Mouse (Mus musculus) heart, adult 9 months (tissue): ENCODE measurements around the gene Cactin.

ENCODE experiments used
- DNase-seq, 2 experiments: peaks; one replicate each; pipeline ENCODE4 v3.0.0; 2022; ENCODE audit warnings: low spot score in 2 of 2

Gene Cactin

GRCm38 (mm10) chr10:81320550-81321347 is at the start of gene Cactin:
Gene Cactin (plus strand): TSS chr10:81321103.
- peak; percentile 100 for DNase-seq

GRCm38 (mm10) chr10:81272356-81272755 is 48.5 kb upstream of the Cactin start:
- no peak for DNase-seq

GRCm38 (mm10) chr10:81273842-81274241 is 47.1 kb upstream of the Cactin start:
- no peak for DNase-seq

- no peak for DNase-seq
Measured at GRCm38 (mm10) chr10:81277676-81278075, 43.2 kb upstream of the Cactin start.

GRCm38 (mm10) chr10:81279496-81279895 is 41.4 kb upstream of the Cactin start:
- no peak for DNase-seq

GRCm38 (mm10) chr10:81284189-81284588 is 36.7 kb upstream of the Cactin start:
- DNase-seq, result no peak

- no peak for DNase-seq
Measured at GRCm38 (mm10) chr10:81284719-81285118, 36.2 kb upstream of the Cactin start.

GRCm38 (mm10) chr10:81285694-81286450 is 35.0 kb upstream of the Cactin start:
- DNase-seq, result peak; percentile 81 to 83

- no peak for DNase-seq
Measured at GRCm38 (mm10) chr10:81286586-81286985, 34.3 kb upstream of the Cactin start.

- no peak for DNase-seq
Measured at GRCm38 (mm10) chr10:81287513-81288157, 33.3 kb upstream of the Cactin start.

- no peak for DNase-seq
Measured at GRCm38 (mm10) chr10:81288601-81289000, 32.3 kb upstream of the Cactin start.

- peak in 1 of 2 experiments; percentile 57 for DNase-seq
Measured at GRCm38 (mm10) chr10:81289278-81289677, 31.6 kb upstream of the Cactin start.

GRCm38 (mm10) chr10:81289811-81290210 is 31.1 kb upstream of the Cactin start:
- no peak for DNase-seq

- DNase-seq, result no peak
Measured at GRCm38 (mm10) chr10:81290698-81291460, 30.0 kb upstream of the Cactin start.

GRCm38 (mm10) chr10:81291511-81292104 is 29.3 kb upstream of the Cactin start, which contains the start of gene Tjp3:
Gene Tjp3 (minus strand): TSS chr10:81291581.
- no peak for DNase-seq

GRCm38 (mm10) chr10:81292554-81293333 is 28.2 kb upstream of the Cactin start, which contains the start of gene Pip5k1c:
Gene Pip5k1c (plus strand): TSS chr10:81292963.
- peak; percentile 100 for DNase-seq

GRCm38 (mm10) chr10:81293334-81294030 is 27.4 kb upstream of the Cactin start:
- DNase-seq, result no peak

- no peak for DNase-seq
Measured at GRCm38 (mm10) chr10:81294442-81294841, 26.5 kb upstream of the Cactin start.

GRCm38 (mm10) chr10:81295185-81295584 is 25.7 kb upstream of the Cactin start:
- no peak for DNase-seq

- DNase-seq, result no peak
Measured at GRCm38 (mm10) chr10:81297246-81297645, 23.7 kb upstream of the Cactin start.
